Mouse (Mus musculus): ENCODE measurements around the gene Tmem159. TPM values are rescaled to one million over a fixed set of nuclear protein-coding genes. Genes with fewer than 3 reads are reported as not detected.

Gene Tmem159
- total RNA-seq, 2 experiments from 2014 or later = 9.7 to 11.4 TPM

GRCm38 (mm10) chr7:120103019-120103567 lies 940 bp downstream of the Tmem159 start:
- peak overlapping the region; percentile 86 for H3K27ac ChIP-seq
- intact Hi-C loops (cut with DNase I) = loop anchor here (5.0 kb wide), 1 partner anchor 211 kb away; no protein-coding TSS in a partner anchor
- DNase-seq = peak; percentile 34
- H3K4me3 ChIP-seq = peak overlapping the region; percentile 95
- no peak for TF ChIP-seq CTCF (IDR thresholded peaks at IDR 0.05)

DNA sequence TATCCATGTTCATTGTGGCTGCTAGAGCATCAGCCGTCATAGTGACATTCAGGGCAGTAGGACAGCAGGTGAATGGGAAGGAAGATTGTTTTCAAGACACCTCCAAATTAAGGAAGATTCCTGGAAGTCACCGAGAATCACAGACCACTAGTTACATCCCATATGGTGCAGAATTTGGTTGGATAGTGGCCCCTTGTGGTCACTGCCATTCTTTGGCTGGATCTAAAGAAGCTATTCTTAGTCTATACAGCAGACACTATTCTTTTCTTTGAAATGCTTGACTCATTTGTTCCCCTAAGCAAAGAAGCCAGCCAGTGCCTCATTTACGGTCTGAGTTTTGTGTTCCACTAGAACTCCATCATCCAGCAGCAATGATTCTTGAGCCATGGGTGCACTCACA lies 2.8 kb downstream of the Tmem159 start:
- no peak for DNase-seq
- intact Hi-C loops (cut with DNase I) = loop anchor here (5.0 kb wide), 1 partner anchor 213 kb away; no protein-coding TSS in a partner anchor

DNA sequence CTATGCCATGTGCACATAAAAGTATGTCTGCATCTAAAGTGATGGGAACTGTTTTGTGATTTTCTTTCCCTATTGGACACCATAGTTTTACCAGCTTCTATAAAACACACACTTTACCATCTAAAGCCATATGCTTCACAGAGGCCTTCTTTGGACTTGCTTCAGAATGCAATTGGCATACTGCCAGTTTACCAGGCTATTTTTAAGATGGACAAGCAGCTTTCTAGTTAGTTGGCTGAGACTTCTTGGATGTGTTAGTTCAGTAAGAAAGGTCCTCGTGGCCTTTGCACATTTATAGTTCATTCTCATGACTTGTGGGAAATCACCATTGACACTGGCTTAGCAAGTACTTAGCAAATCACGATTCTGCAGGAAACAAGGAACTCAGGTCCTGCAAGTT lies 4.2 kb downstream of the Tmem159 start:
- intact Hi-C loops (cut with DNase I) = no loop called here
- Histone ChIP-seq H3K4me3 (no peak overlapping the region), H3K27ac (no peak overlapping the region)
- DNase-seq = no peak
- no peak for TF ChIP-seq CTCF (IDR thresholded peaks at IDR 0.05)

More for the DNA sequence above, 2.8 kb downstream of the Tmem159 start:
- Histone ChIP-seq H3K4me3 (no peak overlapping the region), H3K27ac (no peak overlapping the region)
- 0 out of 2 replicates have a peak, but pooled peaks have one; percentile 0 for TF ChIP-seq CTCF (IDR thresholded peaks at IDR 0.05)

DNA sequence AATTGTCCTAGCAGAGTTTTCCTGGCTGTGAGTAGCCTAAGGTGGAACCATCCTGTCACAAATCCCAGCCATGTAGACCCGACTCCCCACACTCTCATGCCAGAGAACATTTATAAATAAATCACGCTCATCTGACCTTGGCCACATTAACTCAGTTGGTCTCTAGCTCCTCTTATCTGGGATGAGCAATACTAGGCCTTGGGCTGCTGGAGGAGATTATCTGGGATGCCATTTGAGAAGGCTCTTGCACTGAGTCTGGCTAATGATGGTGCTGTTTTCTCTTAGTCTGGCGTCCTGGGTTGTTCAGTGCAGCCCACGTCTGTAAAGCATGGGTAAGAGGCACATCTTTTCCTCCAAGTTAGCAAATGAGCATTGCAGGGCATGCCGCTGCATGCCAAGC lies 7.5 kb downstream of the Tmem159 start:
- intact Hi-C loops (cut with DNase I) = no loop called here
- DNase-seq = no peak
- TF ChIP-seq CTCF (IDR thresholded peaks at IDR 0.05) = no peak
- no peak overlapping the region for H3K4me3 ChIP-seq
- no peak overlapping the region for H3K27ac ChIP-seq

- Histone ChIP-seq H3K27ac (no peak overlapping the region), H3K4me3 (no peak overlapping the region)
- DNase-seq = no peak
- intact Hi-C loops (cut with DNase I) = no loop called here
- TF ChIP-seq CTCF (IDR thresholded peaks at IDR 0.05) = no peak
Observed at GRCm38 (mm10) chr7:120116976-120117375, 14.8 kb downstream of the Tmem159 start.

- TF ChIP-seq CTCF (IDR thresholded peaks at IDR 0.05) = no peak
- DNase-seq = no peak
- Histone ChIP-seq H3K27ac (no peak overlapping the region), H3K4me3 (no peak overlapping the region)
- intact Hi-C loops (cut with DNase I) = no loop called here
Observed at GRCm38 (mm10) chr7:120117529-120117928, 15.4 kb downstream of the Tmem159 start.

GRCm38 (mm10) chr7:120123776-120124175 lies 21.6 kb downstream of the Tmem159 start:
- peak overlapping the region; percentile 41 for H3K27ac ChIP-seq
- peak; percentile 59 for DNase-seq
- no peak overlapping the region for H3K4me3 ChIP-seq
- intact Hi-C loops (cut with DNase I) = loop anchor here (1.0 to 2.0 kb wide), 2 partner anchors 81 to 274 kb away; no protein-coding TSS in a partner anchor
- TF ChIP-seq CTCF (IDR thresholded peaks at IDR 0.05) = no peak

DNA sequence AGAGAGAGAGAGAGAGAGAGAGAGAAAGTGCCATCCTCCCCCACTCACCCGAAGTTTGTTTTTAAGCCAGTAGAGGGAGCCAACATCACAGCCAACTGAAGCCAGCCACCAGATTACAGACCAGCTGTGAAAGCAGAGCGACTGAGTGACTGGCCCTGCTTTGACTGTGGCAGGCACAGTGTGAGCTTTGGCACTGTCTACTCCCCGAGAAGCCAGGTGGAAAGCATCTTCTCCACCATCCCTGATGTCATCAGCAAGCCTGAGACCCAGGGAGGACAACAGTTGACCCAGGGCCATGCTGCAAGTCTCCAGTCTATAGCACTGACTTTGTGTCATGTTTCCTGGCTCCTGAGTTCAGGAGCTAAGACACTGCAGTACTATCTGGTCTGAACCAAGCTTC lies 22.7 kb downstream of the Tmem159 start:
- TF ChIP-seq CTCF (IDR thresholded peaks at IDR 0.05) = peak; percentile 78
- no peak overlapping the region for H3K4me3 ChIP-seq
- H3K27ac ChIP-seq = peak overlapping the region; percentile 10; the same call in 1 of the 2 replicates
- intact Hi-C loops (cut with DNase I) = loop anchor here (1.0 to 2.0 kb wide), 2 partner anchors 80 to 276 kb away; no protein-coding TSS in a partner anchor
- peak; percentile 70 for DNase-seq

DNA sequence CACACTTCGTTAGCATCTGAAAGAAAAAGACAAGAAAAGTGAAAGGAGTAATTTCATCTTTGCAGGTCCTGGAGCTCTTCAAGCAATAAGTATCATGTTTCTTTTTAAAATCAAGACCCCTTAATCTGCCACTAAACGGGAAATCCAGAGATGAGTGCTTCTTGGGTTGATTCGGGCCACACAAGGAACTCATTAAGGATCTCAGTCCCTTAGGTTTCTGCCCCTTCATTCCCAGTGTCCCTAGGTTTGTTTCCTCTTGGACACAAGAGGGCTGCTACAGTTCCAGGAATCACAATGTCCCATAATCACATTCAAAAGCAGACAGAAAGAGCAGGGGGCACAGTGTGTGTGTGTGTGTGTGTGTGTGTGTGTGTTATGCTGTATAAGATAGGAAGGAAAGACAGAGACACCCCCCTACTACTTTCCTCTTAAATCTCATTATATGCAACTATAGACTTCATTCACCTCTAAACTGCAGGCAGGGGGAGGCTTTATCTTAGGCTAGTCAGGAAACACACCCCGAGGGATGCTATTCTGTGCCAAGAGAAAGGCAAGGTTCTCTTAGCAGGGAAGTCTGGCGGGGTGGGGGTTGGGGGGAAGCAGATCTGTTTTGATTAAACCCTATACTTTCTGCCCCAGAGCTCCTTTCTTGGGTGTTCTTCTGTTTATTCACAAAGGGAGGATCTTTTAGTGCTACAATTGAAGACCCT lies 25.0 kb downstream of the Tmem159 start:
- intact Hi-C loops (cut with DNase I) = no loop called here
- H3K4me3 ChIP-seq = no peak overlapping the region
- DNase-seq = no peak
- H3K27ac ChIP-seq = no peak overlapping the region
- TF ChIP-seq CTCF (IDR thresholded peaks at IDR 0.05) = no peak

DNA sequence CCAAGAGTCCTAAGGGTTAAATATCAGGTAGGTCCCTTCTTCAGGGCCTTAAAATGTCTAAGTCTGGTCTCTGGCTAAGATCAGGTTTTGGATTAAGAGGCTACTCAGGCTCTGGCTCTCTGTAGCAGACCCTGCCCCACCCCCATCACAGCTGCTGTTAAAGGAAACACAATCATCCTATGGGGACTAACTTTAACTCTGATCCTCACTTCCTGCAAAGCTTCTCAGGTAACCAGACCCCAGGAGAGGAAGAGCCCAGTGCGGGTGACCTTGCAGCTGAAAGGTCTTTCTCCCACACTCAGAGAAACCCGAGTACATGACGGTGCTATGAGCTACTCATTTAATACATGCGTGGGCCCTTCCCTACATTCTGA lies 25.5 kb downstream of the Tmem159 start:
- Histone ChIP-seq H3K4me3 (no peak overlapping the region), H3K27ac (no peak overlapping the region)
- intact Hi-C loops (cut with DNase I) = no loop called here
- no peak for TF ChIP-seq CTCF (IDR thresholded peaks at IDR 0.05)
- no peak for DNase-seq

GRCm38 (mm10) chr7:120128951-120129350 lies 26.8 kb downstream of the Tmem159 start:
- intact Hi-C loops (cut with DNase I) = no loop called here
- Histone ChIP-seq H3K4me3 (no peak overlapping the region), H3K27ac (no peak overlapping the region)
- no peak for DNase-seq
- no peak for TF ChIP-seq CTCF (IDR thresholded peaks at IDR 0.05)

GRCm38 (mm10) chr7:120142743-120143142 lies 40.6 kb downstream of the Tmem159 start:
- DNase-seq = no peak
- TF ChIP-seq CTCF (IDR thresholded peaks at IDR 0.05) = no peak
- intact Hi-C loops (cut with DNase I) = no loop called here
- H3K4me3 ChIP-seq = no peak overlapping the region
- H3K27ac ChIP-seq = no peak overlapping the region

GRCm38 (mm10) chr7:120145191-120145590 lies 43.0 kb downstream of the Tmem159 start, which contains the start of gene Zp2:
TSS of gene Zp2 (minus strand) at chr7:120145291.
- intact Hi-C loops (cut with DNase I) = no loop called here
- H3K4me3 ChIP-seq = no peak within 1 kb of the TSS
- TF ChIP-seq CTCF (IDR thresholded peaks at IDR 0.05) = no peak

More at GRCm38 (mm10) chr7:120145191-120145590, 43.0 kb downstream of the Tmem159 start, which contains the start of gene Zp2:
- DNase-seq = no peak
- H3K27ac ChIP-seq = no peak within 1 kb of the TSS
